21 mouse cellular contexts compared by ENCODE assay signal in genomic region chr1:194308648-194309047, GRCm38 (mm10).
DNase-seq lines count a peak whose midpoint lies in the region; ATAC-seq and TF ChIP-seq lines count a peak whose summit lies in the region.
"Had no signal": no experiment of that assay in that cellular context is flagged by ENCODE, and none has a peak within 500 bp of the region (broad histone marks: within the 10 kb centered on the region; RNA-seq: fewer than 3 reads in every experiment).

No protein-coding gene starts in this region.

- H3K36me3 ChIP-seq in liver, embryonic 11.5 days (ENCODE audit: control insufficient read depth, insufficient read depth, low read length): no peaks in the 10 kb centered on the region
- no peaks in the 10 kb centered on the region for H3K36me3 ChIP-seq in liver, postnatal 0 days (replicated peaks; ENCODE audit: insufficient read depth, low read length)
- no peaks in the 10 kb centered on the region for H3K36me3 ChIP-seq in midbrain, embryonic 15.5 days (replicated peaks)
- H3K36me3 ChIP-seq: embryonic facial prominence, embryonic 10.5 days; forebrain, embryonic 12.5 days; hindbrain, embryonic 13.5 days; neural tube, embryonic 13.5 days had no signal

- DNase-seq in c-Kit-negative CD71-positive TER-119-positive erythroid progenitor cells, embryonic 14.5 days (ENCODE audit: low read depth, low spot score): peak; percentile 12
- DNase-seq in c-Kit-positive CD71-positive TER-119-positive erythroid progenitor cells, embryonic 14.5 days (ENCODE audit: low spot score): peak; percentile 19
- DNase-seq in liver, embryonic 11.5 days (ENCODE audit: low spot score): no peak
- no peak for DNase-seq in liver, postnatal 0 days
- DNase-seq in cerebellum, adult 18-20 months: no peak
- DNase-seq: adrenal gland, postnatal 10 days; cerebellum, adult 9-10 months; gastrocnemius, postnatal 36 days; heart, adult 2 months; kidney, postnatal 36 days; lung, postnatal 4 days; midbrain, embryonic 14.5 days; right cerebral cortex, postnatal 4 days; thymus, postnatal 14 days had no signal

- no peak for TF ChIP-seq CTCF in liver, postnatal 0 days (IDR thresholded peaks at IDR 0.05; ENCODE audit: low read depth)

- H3K4me3 ChIP-seq in liver, embryonic 11.5 days (ENCODE audit: low read depth, low read length): no peak overlapping the region
- no peak overlapping the region for H3K4me3 ChIP-seq in liver, postnatal 0 days (ENCODE audit: low read depth, low read length)
- H3K4me3 ChIP-seq in midbrain, embryonic 15.5 days: no peak overlapping the region
- H3K4me3 ChIP-seq: embryonic facial prominence, embryonic 10.5 days; forebrain, embryonic 12.5 days; heart, adult 2 months; hindbrain, embryonic 13.5 days; neural tube, embryonic 13.5 days had no signal

- H3K9me3 ChIP-seq in liver, embryonic 11.5 days (ENCODE audit: control insufficient read depth, low read length): no peaks in the 10 kb centered on the region
- H3K9me3 ChIP-seq in liver, postnatal 0 days (ENCODE audit: low read length): no peaks in the 10 kb centered on the region
- no peaks in the 10 kb centered on the region for H3K9me3 ChIP-seq in midbrain, embryonic 15.5 days
- H3K9me3 ChIP-seq: embryonic facial prominence, embryonic 10.5 days; forebrain, embryonic 12.5 days; hindbrain, embryonic 13.5 days; neural tube, embryonic 13.5 days had no signal

- H3K27ac ChIP-seq in liver, embryonic 11.5 days (ENCODE audit: low read depth, low read length): no peak overlapping the region
- H3K27ac ChIP-seq in liver, postnatal 0 days (ENCODE audit: low read depth): no peak overlapping the region
- no peak overlapping the region for H3K27ac ChIP-seq in midbrain, embryonic 15.5 days
- H3K27ac ChIP-seq: embryonic facial prominence, embryonic 10.5 days; forebrain, embryonic 12.5 days; heart, adult 2 months; hindbrain, embryonic 13.5 days; neural tube, embryonic 13.5 days had no signal

- H3K27me3 ChIP-seq in liver, embryonic 11.5 days (replicated peaks; ENCODE audit: control insufficient read depth, insufficient read depth, low read length): no peaks in the 10 kb centered on the region
- H3K27me3 ChIP-seq in liver, postnatal 0 days (ENCODE audit: insufficient read depth, low read length): no peaks in the 10 kb centered on the region
- H3K27me3 ChIP-seq in midbrain, embryonic 15.5 days (replicated peaks): no peaks in the 10 kb centered on the region
- H3K27me3 ChIP-seq: forebrain, embryonic 12.5 days; hindbrain, embryonic 13.5 days; neural tube, embryonic 13.5 days had no signal

- H3K4me1 ChIP-seq in liver, embryonic 11.5 days (replicated peaks; ENCODE audit: control insufficient read depth, insufficient read depth, low read length): peaks cover 4% of the 10 kb centered on the region; the same call in 1 of the 2 replicates
- H3K4me1 ChIP-seq in liver, postnatal 0 days (ENCODE audit: insufficient read depth): peaks cover 8% of the 10 kb centered on the region; the same call in 1 of the 2 replicates
- H3K4me1 ChIP-seq in midbrain, embryonic 15.5 days: no peaks in the 10 kb centered on the region

- peak; percentile 84 for ATAC-seq in liver, embryonic 11.5 days (replicated peaks; ENCODE audit: low FRiP score)
- ATAC-seq in liver, postnatal 0 days: peak; percentile 77
- ATAC-seq in midbrain, embryonic 15.5 days (replicated peaks): no peak
- no peak for ATAC-seq in CD4-positive, CD25-positive, alpha-beta regulatory T cell, adult 4 months
- ATAC-seq: activated CD4-positive, CD25-positive, alpha-beta regulatory T cell, adult 4 months had no signal

- no peak overlapping the region for H3K4me2 ChIP-seq in liver, embryonic 11.5 days
- H3K4me2 ChIP-seq in liver, postnatal 0 days (ENCODE audit: low read depth, low read length): peak overlapping the region; percentile 45
- no peak overlapping the region for H3K4me2 ChIP-seq in midbrain, embryonic 15.5 days
- H3K4me2 ChIP-seq: forebrain, embryonic 12.5 days; hindbrain, embryonic 13.5 days; neural tube, embryonic 13.5 days had no signal

- whole genome bisulfite sequencing in liver, embryonic 11.5 days: 61% methylated on average over 3 of the region's 3 CpGs
- WGBS in liver, postnatal 0 days (ENCODE audit: insufficient replicate concordance): 30% methylated on average over 3 of the region's 3 CpGs
- 82% methylated on average over 3 of the region's 3 CpGs for WGBS in midbrain, embryonic 15.5 days

- no peak overlapping the region for H3K9ac ChIP-seq in liver, embryonic 11.5 days (ENCODE audit: low read depth, low read length)
- H3K9ac ChIP-seq in liver, postnatal 0 days (replicated peaks): no peak overlapping the region
- no peak overlapping the region for H3K9ac ChIP-seq in midbrain, embryonic 15.5 days
- H3K9ac ChIP-seq: forebrain, embryonic 12.5 days; hindbrain, embryonic 13.5 days; neural tube, embryonic 13.5 days had no signal

- no peak for TF ChIP-seq EP300 in liver, postnatal 0 days (IDR thresholded peaks at IDR 0.05; ENCODE audit: low read depth)

Comparison
In these comparisons a context has a peak if more than half of its experiments do, and no peak if none do; other contexts are left out.
1. DNase-seq: peak in c-Kit-negative CD71-positive TER-119-positive erythroid progenitor cells, embryonic 14.5 days (single experiment) and c-Kit-positive CD71-positive TER-119-positive erythroid progenitor cells, embryonic 14.5 days (single experiment); none in liver, embryonic 11.5 days (single experiment), liver, postnatal 0 days (single experiment) and cerebellum, adult 18-20 months (0 of 2).
2. ATAC-seq: peak in liver, embryonic 11.5 days (single experiment) and liver, postnatal 0 days (single experiment); none in midbrain, embryonic 15.5 days (single experiment) and CD4-positive, CD25-positive, alpha-beta regulatory T cell, adult 4 months (single experiment).